Mouse (Mus musculus): ENCODE measurements at regions not wholly inside any gene's neighbourhood (a gene's known extent, or its start where the extent isn't known, plus 50 kb on each side); places are given as distances from the start of the nearest gene placed in this dataset.
A peak's percentile ranks its signal among the peaks of the same experiment; 100 is the strongest.
"Not testable (repeated sequence)": the region's sequence is repeated elsewhere in the genome, so short reads cannot be mapped to it uniquely, and the experiment has no call there.

- no peak for DNase-seq (ENCODE audit: low spot score)
Measured at GRCm38 (mm10) chr17:50397324-50397723, 103.9 kb upstream of the Dazl start.

- DNase-seq (ENCODE audit: low spot score) = no peak
Measured at GRCm38 (mm10) chr17:50407249-50407990, 101.8 kb upstream of the Plcl2 start.

GRCm38 (mm10) chr17:50408581-50408980, 100.6 kb upstream of the Plcl2 start:
- DNase-seq (ENCODE audit: low spot score) = no peak

GRCm38 (mm10) chr17:50409271-50409670, 99.9 kb upstream of the Plcl2 start:
- no peak for DNase-seq (ENCODE audit: low spot score)

GRCm38 (mm10) chr17:50409895-50410294, 99.3 kb upstream of the Plcl2 start:
- no peak for DNase-seq (ENCODE audit: low spot score)

- DNase-seq (ENCODE audit: low spot score) = no peak
Measured at GRCm38 (mm10) chr17:50410296-50410695, 98.9 kb upstream of the Plcl2 start.

- no peak for DNase-seq (ENCODE audit: low spot score)
Measured at GRCm38 (mm10) chr17:50412446-50412845, 96.8 kb upstream of the Plcl2 start.

GRCm38 (mm10) chr17:50413916-50414315, 95.3 kb upstream of the Plcl2 start:
- no peak for DNase-seq (ENCODE audit: low spot score)

- DNase-seq (ENCODE audit: low spot score) = peak; percentile 56
Measured at GRCm38 (mm10) chr17:50415331-50416005, 93.7 kb upstream of the Plcl2 start.

- DNase-seq (ENCODE audit: low spot score) = peak; percentile 56
Measured at GRCm38 (mm10) chr17:50416119-50416518, 93.1 kb upstream of the Plcl2 start.

- no peak for DNase-seq (ENCODE audit: low spot score)
Measured at GRCm38 (mm10) chr17:50416538-50417113, 92.6 kb upstream of the Plcl2 start.

GRCm38 (mm10) chr17:50418863-50419383, 90.3 kb upstream of the Plcl2 start:
- DNase-seq (ENCODE audit: low spot score) = peak; percentile 60

- not testable (repeated sequence) for DNase-seq (ENCODE audit: low spot score)
Measured at GRCm38 (mm10) chr17:50419551-50419950, 89.7 kb upstream of the Plcl2 start.

- DNase-seq (ENCODE audit: low spot score) = no peak
Measured at GRCm38 (mm10) chr17:50419966-50420365, 89.2 kb upstream of the Plcl2 start.

- no peak for DNase-seq (ENCODE audit: low spot score)
Measured at GRCm38 (mm10) chr17:50420690-50421089, 88.5 kb upstream of the Plcl2 start.

GRCm38 (mm10) chr17:50421476-50421875, 87.7 kb upstream of the Plcl2 start:
- no peak for DNase-seq (ENCODE audit: low spot score)

- no peak for DNase-seq (ENCODE audit: low spot score)
Measured at GRCm38 (mm10) chr17:50425110-50425509, 84.1 kb upstream of the Plcl2 start.

- DNase-seq (ENCODE audit: low spot score) = no peak
Measured at GRCm38 (mm10) chr17:50425531-50425930, 83.7 kb upstream of the Plcl2 start.

GRCm38 (mm10) chr17:50426146-50426545, 83.1 kb upstream of the Plcl2 start:
- peak; percentile 3 for DNase-seq (ENCODE audit: low spot score)

GRCm38 (mm10) chr17:50427331-50428003, 81.7 kb upstream of the Plcl2 start:
- no peak for DNase-seq (ENCODE audit: low spot score)

GRCm38 (mm10) chr17:50428004-50428560, 81.1 kb upstream of the Plcl2 start:
- no peak for DNase-seq (ENCODE audit: low spot score)

- no peak for DNase-seq (ENCODE audit: low spot score)
Measured at GRCm38 (mm10) chr17:50432559-50432958, 76.6 kb upstream of the Plcl2 start.

All from T-cell, adult 2 months (primary cell).